Mouse (Mus musculus): ENCODE data around the gene App. TPM values are rescaled to one million over a fixed set of nuclear protein-coding genes. Genes with fewer than 3 reads are reported as not detected.

The App gene
- polyA plus RNA-seq, 1 experiment from 2014 or later = 360 TPM

GRCm38 (mm10) chr16:84987724-84988287, 185.8 kb downstream of the App start:
- H3K9ac ChIP-seq (ENCODE audit: low read depth, low read length) = no peak overlapping the region
- WGBS = 81% methylated on average over 8 of the region's 8 CpGs
- no peak overlapping the region for H3K4me3 ChIP-seq (replicated peaks; ENCODE audit: low read depth, low read length)
- no peak for DNase-seq (ENCODE audit: low spot score)
- H3K27me3 ChIP-seq (ENCODE audit: insufficient read depth, low read length) = no peaks in the 10 kb centered on the region
- TF ChIP-seq CTCF (IDR thresholded peaks at IDR 0.05; ENCODE audit: low read depth) = no peak
- no peaks in the 10 kb centered on the region for H3K9me3 ChIP-seq (replicated peaks; ENCODE audit: low read length)
- peaks cover 11% of the 10 kb centered on the region; the same call in 1 of the 2 replicates for H3K36me3 ChIP-seq (ENCODE audit: insufficient read depth, low read length)
- no peak overlapping the region for H3K27ac ChIP-seq
- no peak for ATAC-seq (replicated peaks; ENCODE audit: low FRiP score, low read depth)
- H3K4me1 ChIP-seq (replicated peaks; ENCODE audit: insufficient read depth, low read length) = 0 out of 2 replicates have a peak, but pooled peaks cover 10% of the 10 kb centered on the region
- no peak overlapping the region for H3K4me2 ChIP-seq (ENCODE audit: low read length)

DNA sequence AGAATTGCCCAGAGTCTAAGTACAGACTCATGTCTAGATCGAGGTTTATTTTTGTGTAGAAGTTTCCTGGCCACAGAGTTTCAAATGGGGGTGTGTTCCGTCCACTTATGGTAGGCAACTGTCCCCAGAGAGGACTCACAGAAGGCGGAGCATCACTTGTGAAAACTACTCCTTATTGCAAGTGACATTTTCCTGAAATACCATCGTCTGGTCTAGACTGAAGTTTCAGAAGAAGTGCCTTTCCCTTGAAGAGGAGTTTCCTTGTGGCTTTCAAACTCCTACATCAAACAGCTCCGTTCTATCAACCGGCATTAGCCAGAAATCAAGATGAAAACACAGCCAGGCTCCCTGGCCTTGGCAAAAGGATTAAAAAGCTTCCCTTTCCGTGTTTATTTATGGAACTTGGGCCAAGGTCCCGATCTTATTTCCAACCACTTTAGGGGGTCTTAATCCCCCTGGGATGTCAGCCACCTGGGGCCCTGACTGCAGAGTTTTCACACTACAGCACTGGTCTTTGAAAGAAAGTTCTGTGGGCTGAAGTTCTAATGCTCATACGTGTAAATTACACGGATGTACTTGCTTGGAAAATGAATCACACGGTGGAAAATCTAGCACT, 187.4 kb downstream of the App start:
- no peak overlapping the region for H3K27ac ChIP-seq
- 0 out of 2 replicates have a peak, but pooled peaks cover 5% of the 10 kb centered on the region for H3K36me3 ChIP-seq (ENCODE audit: insufficient read depth, low read length)
- no peaks in the 10 kb centered on the region for H3K27me3 ChIP-seq (ENCODE audit: insufficient read depth, low read length)
- H3K9ac ChIP-seq (ENCODE audit: low read depth, low read length) = no peak overlapping the region
- WGBS = 53% methylated on average over 11 of the region's 11 CpGs
- no peak overlapping the region for H3K4me3 ChIP-seq (replicated peaks; ENCODE audit: low read depth, low read length)
- no peaks in the 10 kb centered on the region for H3K9me3 ChIP-seq (replicated peaks; ENCODE audit: low read length)
- DNase-seq (ENCODE audit: low spot score) = peak; percentile 60
- no peak for ATAC-seq (replicated peaks; ENCODE audit: low FRiP score, low read depth)
- H3K4me2 ChIP-seq (ENCODE audit: low read length) = no peak overlapping the region
- H3K4me1 ChIP-seq (replicated peaks; ENCODE audit: insufficient read depth, low read length) = 0 out of 2 replicates have a peak, but pooled peaks cover 10% of the 10 kb centered on the region
- no peak for TF ChIP-seq CTCF (IDR thresholded peaks at IDR 0.05; ENCODE audit: low read depth)

DNA sequence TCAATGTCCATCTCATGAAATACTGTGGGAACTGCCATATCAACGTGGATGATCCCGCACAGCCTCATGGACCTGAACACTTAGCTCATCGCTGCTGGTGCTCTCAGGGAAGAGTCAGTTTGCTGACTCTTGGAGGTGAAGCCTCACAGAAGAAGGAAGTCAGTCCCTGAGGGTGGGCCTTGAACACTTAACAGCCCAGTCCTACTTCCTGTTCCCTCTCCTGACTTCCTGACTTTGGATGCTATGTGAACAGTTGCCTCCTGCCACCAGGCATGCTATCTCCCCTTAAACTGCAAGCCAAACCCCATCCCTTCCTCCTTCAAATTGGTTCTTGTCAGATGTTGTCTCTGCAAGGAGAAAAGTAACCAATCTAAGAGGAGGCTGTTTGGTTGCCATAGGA, 188.2 kb downstream of the App start:
- Histone ChIP-seq H3K27ac (no peak overlapping the region), H3K36me3 (ENCODE audit: insufficient read depth, low read length) (0 out of 2 replicates have a peak, but pooled peaks cover 5% of the 10 kb centered on the region), H3K4me1 (replicated peaks; ENCODE audit: insufficient read depth, low read length) (0 out of 2 replicates have a peak, but pooled peaks cover 10% of the 10 kb centered on the region), H3K4me2 (ENCODE audit: low read length) (no peak overlapping the region), H3K9ac (ENCODE audit: low read depth, low read length) (no peak overlapping the region), H3K9me3 (replicated peaks; ENCODE audit: low read length) (no peaks in the 10 kb centered on the region), H3K27me3 (ENCODE audit: insufficient read depth, low read length) (no peaks in the 10 kb centered on the region), H3K4me3 (replicated peaks; ENCODE audit: low read depth, low read length) (no peak overlapping the region)
- DNase-seq (ENCODE audit: low spot score) = no peak
- TF ChIP-seq CTCF (IDR thresholded peaks at IDR 0.05; ENCODE audit: low read depth) = no peak
- ATAC-seq (replicated peaks; ENCODE audit: low FRiP score, low read depth) = no peak
- 97% methylated on average over 3 of the region's 3 CpGs for WGBS

- DNase-seq (ENCODE audit: low spot score) = peak; percentile 15
- WGBS = 75% methylated on average over 3 of the region's 3 CpGs
Observed at GRCm38 (mm10) chr16:84983428-84983827, 190.1 kb downstream of the App start.

GRCm38 (mm10) chr16:84982589-84982988, 191.0 kb downstream of the App start:
- Histone ChIP-seq H3K4me2 (ENCODE audit: low read length) (no peak overlapping the region), H3K27me3 (ENCODE audit: insufficient read depth, low read length) (no peaks in the 10 kb centered on the region), H3K9me3 (replicated peaks; ENCODE audit: low read length) (no peaks in the 10 kb centered on the region), H3K4me1 (replicated peaks; ENCODE audit: insufficient read depth, low read length) (0 out of 2 replicates have a peak, but pooled peaks cover 6% of the 10 kb centered on the region), H3K9ac (ENCODE audit: low read depth, low read length) (no peak overlapping the region), H3K36me3 (ENCODE audit: insufficient read depth, low read length) (peaks cover 11% of the 10 kb centered on the region; the same call in 1 of the 2 replicates), H3K4me3 (replicated peaks; ENCODE audit: low read depth, low read length) (no peak overlapping the region), H3K27ac (no peak overlapping the region)
- ATAC-seq (replicated peaks; ENCODE audit: low FRiP score, low read depth) (no peak), DNase-seq (ENCODE audit: low spot score) (peak; percentile 16)
- WGBS = 61% methylated on average over 3 of the region's 3 CpGs
- no peak for TF ChIP-seq CTCF (IDR thresholded peaks at IDR 0.05; ENCODE audit: low read depth)

More at GRCm38 (mm10) chr16:84983428-84983827, 190.1 kb downstream of the App start:
- no peak overlapping the region for H3K9ac ChIP-seq (ENCODE audit: low read depth, low read length)
- H3K27ac ChIP-seq = no peak overlapping the region
- 0 out of 2 replicates have a peak, but pooled peaks cover 6% of the 10 kb centered on the region for H3K4me1 ChIP-seq (replicated peaks; ENCODE audit: insufficient read depth, low read length)
- 0 out of 2 replicates have a peak, but pooled peaks cover 6% of the 10 kb centered on the region for H3K36me3 ChIP-seq (ENCODE audit: insufficient read depth, low read length)
- no peak for ATAC-seq (replicated peaks; ENCODE audit: low FRiP score, low read depth)
- no peak overlapping the region for H3K4me2 ChIP-seq (ENCODE audit: low read length)
- H3K27me3 ChIP-seq (ENCODE audit: insufficient read depth, low read length) = no peaks in the 10 kb centered on the region
- H3K4me3 ChIP-seq (replicated peaks; ENCODE audit: low read depth, low read length) = no peak overlapping the region
- no peaks in the 10 kb centered on the region for H3K9me3 ChIP-seq (replicated peaks; ENCODE audit: low read length)
- no peak for TF ChIP-seq CTCF (IDR thresholded peaks at IDR 0.05; ENCODE audit: low read depth)

- WGBS = 56% methylated on average over 5 of the region's 5 CpGs
Observed at GRCm38 (mm10) chr16:84978589-84978988, 195.0 kb downstream of the App start.

More at GRCm38 (mm10) chr16:84978589-84978988, 195.0 kb downstream of the App start:
- no peaks in the 10 kb centered on the region for H3K4me1 ChIP-seq (replicated peaks; ENCODE audit: insufficient read depth, low read length)
- no peak overlapping the region for H3K4me2 ChIP-seq (ENCODE audit: low read length)
- no peak for TF ChIP-seq CTCF (IDR thresholded peaks at IDR 0.05; ENCODE audit: low read depth)
- no peak overlapping the region for H3K27ac ChIP-seq
- H3K9ac ChIP-seq (ENCODE audit: low read depth, low read length) = no peak overlapping the region
- no peaks in the 10 kb centered on the region for H3K27me3 ChIP-seq (ENCODE audit: insufficient read depth, low read length)
- H3K4me3 ChIP-seq (replicated peaks; ENCODE audit: low read depth, low read length) = no peak overlapping the region
- no peak for DNase-seq (ENCODE audit: low spot score)
- peaks cover 31% of the 10 kb centered on the region for H3K36me3 ChIP-seq (ENCODE audit: insufficient read depth, low read length)
- ATAC-seq (replicated peaks; ENCODE audit: low FRiP score, low read depth) = no peak; the same call in 1 of the 2 replicates
- no peaks in the 10 kb centered on the region for H3K9me3 ChIP-seq (replicated peaks; ENCODE audit: low read length)

Measured in kidney, postnatal 0 days (tissue).